Mouse (Mus musculus): ENCODE measurements at regions not wholly inside any gene's neighbourhood (a gene's known extent, or its start where the extent isn't known, plus 50 kb on each side); places are given as distances from the start of the nearest gene placed in this dataset.

DNA sequence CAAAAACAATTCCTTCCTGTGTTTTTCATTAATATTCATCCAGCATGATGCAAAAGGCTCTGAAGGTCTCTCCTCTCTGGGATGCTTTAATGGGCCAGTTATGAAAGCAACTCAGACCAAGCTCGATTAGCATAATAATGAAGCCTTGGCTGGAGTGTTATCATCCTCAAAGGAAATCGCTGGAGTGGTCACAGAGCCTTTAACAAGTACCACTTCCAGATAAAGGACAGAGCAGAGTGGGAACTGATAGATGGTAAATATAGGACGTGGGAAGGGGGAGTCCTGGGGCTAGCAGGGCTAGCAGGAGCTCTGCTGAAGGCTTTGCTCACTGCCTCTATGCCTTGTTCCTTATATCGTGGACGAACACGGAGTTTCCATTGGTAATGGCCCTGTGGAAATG, 251.7 kb downstream of the Slc4a3 start:
- no peak for TF ChIP-seq POLR2A (IDR thresholded peaks at IDR 0.05; ENCODE audit: insufficient read depth, low read length)
- TF ChIP-seq CTCF (IDR thresholded peaks at IDR 0.05; ENCODE audit: low read depth, low read length), result no peak
